Mouse (Mus musculus) embryonic facial prominence, embryonic 13.5 days (tissue): ENCODE measurements around the gene Eef1akmt3. TPM values are rescaled to one million over a fixed set of nuclear protein-coding genes. Genes with fewer than 3 reads are reported as not detected.
A peak's percentile ranks its signal among the peaks of the same experiment; 100 is the strongest.

Experiments
- ATAC-seq: fragments of 200-750 bp; cut with Nextera tagmentation; 2 replicates; pipeline ENCODE4 v1.8.0; 2017; ENCODE audit warnings: low read depth; ENCODE audit not compliant: insufficient number of reproducible peaks, insufficient read depth, low FRiP score, low TSS enrichment
- H3K27ac ChIP-seq: fragments of 300-500 bp; sonication (generic); 2 replicates; pipeline ENCODE4 v1.5.1; 2015; ENCODE audit warnings: moderate library complexity, mild to moderate bottlenecking, inconsistent platforms
- H3K27me3 ChIP-seq: fragments of 300-500 bp; sonication (generic); 2 replicates; pipeline ENCODE4 v1.6.1; 2015; ENCODE audit warnings: mild to moderate bottlenecking, inconsistent platforms
- H3K36me3 ChIP-seq: fragments of 300-500 bp; sonication (generic); 2 replicates; pipeline ENCODE4 v1.6.1; 2015; ENCODE audit warnings: mild to moderate bottlenecking, inconsistent platforms
- H3K4me1 ChIP-seq: fragments of 300-500 bp; sonication (generic); 2 replicates; pipeline ENCODE4 v1.6.1; 2015; ENCODE audit warnings: inconsistent platforms
- H3K4me2 ChIP-seq: fragments of 300-500 bp; sonication (generic); 2 replicates; pipeline ENCODE4 v1.6.1; 2015; ENCODE audit warnings: moderate library complexity, mild to moderate bottlenecking, inconsistent platforms
- H3K4me3 ChIP-seq: fragments of 300-500 bp; sonication (generic); 2 replicates; pipeline ENCODE4 v1.5.1; 2015; ENCODE audit warnings: mild to moderate bottlenecking, inconsistent platforms
- H3K9ac ChIP-seq: fragments of 300-500 bp; sonication (generic); 2 replicates; pipeline ENCODE4 v1.6.1; 2015; ENCODE audit warnings: mild to moderate bottlenecking, inconsistent platforms
- H3K9me3 ChIP-seq: fragments of 300-500 bp; sonication (generic); 2 replicates; pipeline ENCODE4 v1.6.1; 2016; ENCODE audit warnings: inconsistent platforms
- WGBS: fragments of 180-500 bp; shearing (Covaris S2); methylation state at CpG from one replicate; pipeline ENCODE4 v1.1.7; 2015; ENCODE audit warnings: mixed read lengths; 5-methylcytosine and 5-hydroxymethylcytosine counted together
- polyA plus RNA-seq: library from polyadenylated mRNA; unstranded; fragments of >200 nt; fragmentation: Nextera tagmentation; extraction: Ambion mirVana; gene quantifications from 2 replicates; pipeline ENCODE4 v1.2.1, GENCODE M21; 2015

The Eef1akmt3 gene
- polyA plus RNA-seq, 1 experiment from 2014 or later = 0.81 TPM

DNA sequence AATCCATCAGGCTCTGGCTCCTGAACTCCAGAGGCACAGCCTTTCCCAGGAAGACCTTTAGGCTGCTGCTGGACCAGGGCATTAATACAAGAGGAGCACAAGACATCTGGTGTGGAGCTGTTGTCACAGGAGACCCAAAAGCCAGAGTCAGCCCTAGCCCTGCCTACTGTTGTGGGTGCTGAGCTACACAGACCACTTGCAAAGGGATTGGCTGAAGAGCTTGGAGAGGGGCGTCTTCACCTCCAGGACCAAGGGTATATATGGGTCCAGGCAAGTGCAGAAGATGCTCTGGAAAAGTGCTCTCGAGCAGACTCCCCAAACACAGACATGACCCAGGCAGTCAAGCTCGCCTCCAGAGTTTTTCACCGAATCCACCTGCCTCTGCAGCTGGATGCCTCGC is 6.6 kb upstream of the Eef1akmt3 start, which contains the start of gene Cyp27b1:
Cyp27b1 (plus strand) TSS at position 297 of the 400 bp plus-strand sequence.
- Histone ChIP-seq H3K9me3 (no peaks in the 10 kb centered on the region), H3K4me1 (peaks cover 15% of the 10 kb centered on the region), H3K4me2 (peak within 1 kb of the TSS; percentile 35), H3K9ac (peak within 1 kb of the TSS; percentile 11; the same call in 1 of the 2 replicates), H3K36me3 (peaks cover 35% of the 10 kb centered on the region), H3K27me3 (peaks cover 58% of the 10 kb centered on the region), H3K4me3 (peak within 1 kb of the TSS; percentile 16), H3K27ac (no peak within 1 kb of the TSS)
- WGBS = 20% methylated on average over 5 of the region's 5 CpGs
- ATAC-seq = no peak

DNA sequence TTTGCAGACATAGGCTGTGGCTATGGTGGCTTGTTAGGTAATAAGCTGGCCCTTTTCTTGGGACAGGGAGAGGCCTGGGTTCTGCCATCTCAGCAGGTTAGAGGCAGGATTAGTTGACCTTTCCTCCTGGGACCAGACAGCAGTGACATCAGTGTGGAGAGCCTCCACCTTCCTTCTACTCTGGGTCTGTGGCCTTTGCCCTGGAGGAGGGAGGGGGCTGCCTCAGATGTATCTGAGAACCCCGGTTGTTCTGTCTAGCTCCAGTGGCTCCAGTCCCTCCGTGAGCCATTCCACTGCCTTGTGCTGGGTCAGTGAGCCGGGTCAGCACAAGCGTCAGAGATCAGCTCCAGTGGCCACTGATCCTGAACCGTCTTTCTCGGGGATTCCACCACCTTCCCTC is 1.9 kb upstream of the Eef1akmt3 start:
- Histone ChIP-seq H3K27me3 (peaks cover 22% of the 10 kb centered on the region), H3K4me1 (peaks cover 15% of the 10 kb centered on the region), H3K9me3 (no peaks in the 10 kb centered on the region), H3K36me3 (peaks cover 35% of the 10 kb centered on the region), H3K4me2 (peak overlapping the region; percentile 96; the same call in 1 of the 2 replicates), H3K27ac (no peak overlapping the region), H3K4me3 (0 out of 2 replicates have a peak overlapping the region, but pooled peaks have one; percentile 81), H3K9ac (no peak overlapping the region)
- no peak for ATAC-seq
- WGBS = 87% methylated on average over 6 of the region's 6 CpGs

DNA sequence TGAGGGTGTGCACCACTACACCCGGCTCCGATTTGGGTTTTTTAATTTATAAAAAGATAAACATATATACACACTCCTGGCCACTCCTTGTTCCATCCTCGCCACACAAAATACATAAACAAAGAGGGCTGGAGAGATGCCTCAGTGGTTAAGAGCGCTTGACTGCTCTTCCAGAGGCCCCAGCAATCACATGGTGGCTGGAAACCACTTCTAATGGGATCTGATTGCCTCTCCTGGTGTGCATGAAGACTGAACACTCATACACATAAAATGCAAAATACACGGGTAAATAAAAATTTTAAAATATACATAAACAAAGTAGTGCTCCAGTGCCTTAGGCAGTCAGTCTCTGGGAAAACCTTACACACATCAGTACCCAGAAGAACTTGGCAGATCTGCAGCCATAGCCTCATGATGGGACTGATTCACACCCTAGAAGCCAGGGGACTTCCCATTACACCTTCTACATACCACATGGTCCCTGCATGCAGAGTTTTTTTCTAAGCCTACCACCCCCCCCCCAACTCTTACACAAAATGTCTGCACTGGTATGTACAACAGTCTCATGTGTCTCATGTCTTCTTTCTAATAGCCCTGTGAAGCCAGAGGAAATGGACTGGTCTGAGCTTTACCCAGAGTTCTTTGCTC is 1.3 kb upstream of the Eef1akmt3 start:
- Histone ChIP-seq H3K27ac (peak overlapping the region; percentile 84; the same call in 1 of the 2 replicates), H3K9ac (peak overlapping the region; percentile 81), H3K27me3 (peaks cover 16% of the 10 kb centered on the region), H3K4me1 (peaks cover 15% of the 10 kb centered on the region), H3K9me3 (no peaks in the 10 kb centered on the region), H3K4me2 (peak overlapping the region; percentile 96), H3K4me3 (peak overlapping the region; percentile 81), H3K36me3 (peaks cover 35% of the 10 kb centered on the region)
- WGBS = 13% methylated on average over 5 of the region's 5 CpGs
- no peak for ATAC-seq

DNA sequence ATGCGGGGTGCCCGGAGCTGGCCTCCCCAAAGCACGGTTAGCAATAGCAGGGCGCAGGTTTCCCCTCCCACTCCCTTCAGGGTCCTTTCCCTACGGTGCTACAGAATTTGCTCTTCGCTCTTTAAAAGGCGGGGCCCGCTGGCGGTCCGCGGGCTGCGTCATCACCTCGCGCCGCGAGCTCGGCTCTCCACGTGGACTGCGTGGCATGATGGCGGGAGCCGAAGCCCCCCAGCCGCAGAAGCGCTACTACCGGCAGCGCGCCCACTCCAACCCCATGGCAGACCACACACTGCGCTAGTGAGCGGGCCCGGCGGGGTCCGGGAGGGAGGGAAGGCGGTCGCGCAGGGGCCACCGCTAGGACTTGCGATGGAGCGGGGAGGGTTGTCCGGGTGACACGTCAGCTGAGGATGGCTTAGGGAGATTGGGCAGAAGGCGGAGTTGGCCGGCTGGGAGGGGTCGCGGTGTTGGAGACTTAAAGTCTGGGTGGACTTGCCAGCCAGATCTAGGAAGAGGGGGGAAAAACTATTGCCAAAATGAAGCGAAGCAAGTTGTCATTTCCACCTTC is 543 bp upstream of the Eef1akmt3 start:
- Histone ChIP-seq H3K9me3 (no peaks in the 10 kb centered on the region), H3K27ac (peak overlapping the region; percentile 84), H3K4me3 (peak overlapping the region; percentile 81), H3K4me1 (peaks cover 15% of the 10 kb centered on the region), H3K9ac (peak overlapping the region; percentile 81), H3K27me3 (peaks cover 9% of the 10 kb centered on the region), H3K4me2 (peak overlapping the region; percentile 96), H3K36me3 (peaks cover 31% of the 10 kb centered on the region)
- peak; percentile 81 for ATAC-seq
- under 1% methylated on average over 44 of the region's 44 CpGs for WGBS

DNA sequence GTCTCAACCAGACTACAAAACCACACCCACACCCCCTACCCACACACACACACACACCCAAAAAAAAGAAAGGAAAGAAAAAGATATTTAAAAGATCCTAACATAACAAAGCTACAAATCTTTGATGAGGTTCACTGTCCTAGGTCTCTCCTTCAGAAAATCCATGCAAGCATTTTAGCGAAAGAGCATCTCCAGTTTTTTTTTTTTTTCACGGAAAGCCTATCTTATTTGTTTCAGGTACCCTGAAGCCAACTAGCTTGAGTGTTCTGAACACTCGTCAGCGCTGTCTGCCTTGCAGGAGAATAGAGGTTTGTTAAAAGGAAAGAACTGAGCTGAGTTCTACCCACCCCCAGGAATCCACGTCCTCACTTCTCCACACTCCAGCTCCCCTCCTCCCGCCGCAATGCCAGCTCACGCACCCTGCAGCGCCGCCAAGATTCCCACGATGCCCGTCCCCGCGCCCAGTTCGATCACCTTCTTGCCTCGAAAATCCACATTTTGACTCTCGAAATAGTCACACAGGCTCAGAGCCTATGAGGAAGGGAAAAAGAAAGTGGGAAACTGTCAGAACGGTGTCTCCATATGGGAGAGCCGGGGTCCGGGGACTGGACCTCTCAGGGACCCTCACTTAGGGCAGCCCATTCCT is 621 bp downstream of the Eef1akmt3 start:
- peak overlapping the region; percentile 81 for H3K4me3 ChIP-seq
- peaks cover 9% of the 10 kb centered on the region for H3K27me3 ChIP-seq
- ATAC-seq = no peak
- WGBS = 1% methylated on average over 20 of the region's 20 CpGs
- no peaks in the 10 kb centered on the region for H3K9me3 ChIP-seq
- peak overlapping the region; percentile 81 for H3K9ac ChIP-seq
- peak overlapping the region; percentile 84 for H3K27ac ChIP-seq
- H3K4me2 ChIP-seq = peak overlapping the region; percentile 96
- peaks cover 22% of the 10 kb centered on the region for H3K36me3 ChIP-seq
- peaks cover 15% of the 10 kb centered on the region for H3K4me1 ChIP-seq

DNA sequence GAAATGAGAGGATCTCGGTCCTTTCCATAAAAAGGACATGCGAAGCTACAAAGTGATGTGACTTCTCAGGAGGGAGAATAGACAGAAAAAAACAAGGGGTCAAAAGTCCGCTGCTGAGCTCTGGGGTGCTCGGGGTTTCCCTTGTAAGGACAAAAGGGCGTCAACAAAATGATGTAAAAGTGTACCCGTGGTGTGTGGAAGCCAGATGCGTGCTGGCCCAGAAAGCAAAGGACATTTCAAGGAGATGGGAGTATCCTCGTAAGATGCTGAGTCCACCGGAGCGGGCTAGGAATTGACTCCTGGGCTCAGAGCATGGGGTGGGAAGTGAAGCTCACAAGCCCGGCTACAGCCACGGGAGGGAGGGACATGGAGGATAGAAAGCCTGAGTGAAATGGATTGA is 3.7 kb downstream of the Eef1akmt3 start:
- H3K27me3 ChIP-seq = peaks cover 9% of the 10 kb centered on the region
- H3K9me3 ChIP-seq = no peaks in the 10 kb centered on the region
- no peaks in the 10 kb centered on the region for H3K36me3 ChIP-seq
- H3K4me3 ChIP-seq = no peak overlapping the region
- no peak overlapping the region for H3K9ac ChIP-seq
- no peak for ATAC-seq
- H3K4me2 ChIP-seq = no peak overlapping the region
- WGBS = 72% methylated on average over 12 of the region's 12 CpGs
- H3K4me1 ChIP-seq = peaks cover 8% of the 10 kb centered on the region
- no peak overlapping the region for H3K27ac ChIP-seq

DNA sequence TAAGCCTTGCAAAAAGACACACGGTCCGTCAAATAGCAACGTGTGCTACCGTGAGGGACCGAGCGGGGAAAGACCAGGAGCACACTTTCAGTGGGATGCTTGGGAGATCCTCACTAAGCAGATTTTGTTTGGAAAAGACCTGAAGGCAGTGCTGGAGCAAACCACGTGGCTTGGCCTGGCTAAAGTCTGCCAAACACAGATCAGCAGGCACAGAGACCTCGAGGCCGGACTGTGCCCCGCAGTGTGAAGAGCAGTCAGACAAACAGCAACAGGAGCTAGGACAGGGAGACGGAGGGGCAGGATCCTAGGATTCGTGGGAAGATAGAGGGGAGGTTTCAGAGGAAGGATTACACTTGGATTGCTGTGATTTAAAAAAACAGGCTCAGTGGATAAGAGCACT is 5.0 kb downstream of the Eef1akmt3 start:
- WGBS = 82% methylated on average over 12 of the region's 12 CpGs
- no peak for ATAC-seq
- Histone ChIP-seq H3K27ac (no peak overlapping the region), H3K4me3 (no peak overlapping the region), H3K36me3 (no peaks in the 10 kb centered on the region), H3K27me3 (peaks cover 9% of the 10 kb centered on the region), H3K9me3 (no peaks in the 10 kb centered on the region), H3K4me2 (no peak overlapping the region), H3K9ac (no peak overlapping the region), H3K4me1 (peaks cover 4% of the 10 kb centered on the region; the same call in 1 of the 2 replicates)

DNA sequence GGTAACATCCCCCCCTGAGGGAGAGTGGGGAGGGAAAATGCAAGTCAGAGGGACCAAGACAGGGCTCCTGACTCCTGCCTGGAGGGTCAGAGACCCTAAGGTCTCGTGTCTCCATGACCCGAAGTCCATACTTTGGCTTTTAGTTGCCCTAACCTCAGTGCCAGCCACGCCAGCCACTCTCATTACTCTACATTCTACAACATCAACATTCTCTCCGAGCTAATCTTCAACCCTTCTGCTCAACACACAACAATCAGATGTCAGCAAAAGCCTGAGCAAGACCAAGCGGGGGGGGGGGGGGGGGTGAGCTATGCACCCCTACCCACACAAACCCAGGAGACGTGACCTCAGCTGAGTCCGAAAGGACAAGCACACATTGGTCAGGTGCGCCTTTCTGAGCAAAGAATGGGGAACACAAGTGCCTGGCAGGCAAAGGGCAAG is 8.0 kb downstream of the Eef1akmt3 start:
- Histone ChIP-seq H3K27ac (no peak overlapping the region), H3K4me3 (no peak overlapping the region), H3K27me3 (no peaks in the 10 kb centered on the region), H3K4me2 (no peak overlapping the region), H3K4me1 (peaks cover 10% of the 10 kb centered on the region), H3K9ac (no peak overlapping the region), H3K9me3 (no peaks in the 10 kb centered on the region), H3K36me3 (peaks cover 12% of the 10 kb centered on the region)
- ATAC-seq = no peak
- WGBS = 87% methylated on average over 8 of the region's 8 CpGs

DNA sequence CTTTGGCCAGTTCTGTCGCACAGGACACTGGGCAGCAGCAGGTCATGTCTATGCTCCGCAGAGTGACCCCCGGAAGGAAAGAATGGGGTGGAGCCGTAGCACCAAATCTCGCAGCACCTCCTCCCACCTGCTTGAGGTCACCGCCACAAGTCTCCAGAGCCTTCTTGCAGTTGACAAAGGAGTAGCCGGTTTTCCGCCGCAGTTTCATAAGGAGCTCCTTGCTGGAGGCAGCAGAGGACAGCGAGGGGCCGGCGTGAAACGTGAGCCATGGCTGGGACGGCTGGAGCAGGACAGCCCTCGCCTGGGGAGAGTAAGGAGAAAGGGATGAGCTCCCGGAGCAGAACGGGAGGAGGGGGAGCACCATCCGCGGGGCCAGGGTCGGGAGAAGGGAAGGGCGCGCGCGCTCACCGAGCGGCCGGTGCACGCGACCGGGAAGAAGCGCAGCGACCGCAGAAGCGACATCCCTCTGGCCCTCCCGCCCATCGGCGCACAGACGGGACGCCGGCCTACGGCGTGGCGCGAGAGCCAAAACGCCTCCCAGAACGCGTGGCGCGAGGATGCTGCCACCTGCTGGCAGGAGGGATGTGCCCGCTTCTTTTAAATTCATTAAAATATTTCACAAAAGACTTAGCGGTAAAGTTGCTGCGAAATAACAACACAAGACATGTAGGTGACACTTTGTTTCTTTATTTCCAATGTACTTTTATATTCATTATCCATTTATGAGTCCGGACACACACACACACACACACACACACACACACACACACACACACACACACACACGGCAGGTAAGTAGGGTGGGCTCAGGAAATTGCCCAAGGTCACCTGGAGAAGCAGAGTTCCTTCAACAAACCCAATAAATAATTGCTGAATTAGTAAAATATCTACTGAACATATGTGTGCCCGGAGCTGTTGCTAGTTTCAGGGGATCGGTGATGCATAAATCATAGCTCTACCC is 10.7 kb downstream of the Eef1akmt3 start, which contains the start of gene Tsfm:
Tsfm (minus strand) TSS at position 505 of the 961 bp plus-strand sequence.
- Histone ChIP-seq H3K27me3 (no peaks in the 10 kb centered on the region), H3K9ac (peak within 1 kb of the TSS; percentile 92), H3K9me3 (no peaks in the 10 kb centered on the region), H3K4me2 (peak within 1 kb of the TSS; percentile 89), H3K27ac (peak within 1 kb of the TSS; percentile 55; the same call in 1 of the 2 replicates), H3K4me3 (peak within 1 kb of the TSS; percentile 91), H3K36me3 (peaks cover 39% of the 10 kb centered on the region), H3K4me1 (peaks cover 10% of the 10 kb centered on the region)
- 5% methylated on average over 56 of the region's 56 CpGs for WGBS
- peak; percentile 74; the same call in 1 of the 2 replicates for ATAC-seq

DNA sequence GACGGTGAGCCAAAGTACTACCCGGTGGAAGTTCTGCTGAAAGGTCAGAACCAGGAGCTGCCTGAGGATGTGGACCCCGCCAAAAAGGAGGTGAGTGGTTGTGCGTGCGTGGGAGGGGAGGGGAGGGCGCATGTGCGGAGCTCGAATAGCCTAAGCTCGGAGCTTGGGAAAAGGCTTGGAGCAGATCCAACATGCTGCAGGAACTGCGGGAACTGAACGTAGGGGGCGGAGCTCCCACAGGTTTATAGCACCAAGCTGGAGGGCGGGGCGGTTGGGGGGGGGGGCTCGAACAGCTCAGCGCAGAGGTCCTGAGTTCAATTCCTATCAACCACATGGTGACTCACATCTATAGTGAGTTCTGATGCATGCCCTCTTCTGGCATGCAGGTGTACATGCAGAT is 22.9 kb downstream of the Eef1akmt3 start:
- Histone ChIP-seq H3K9ac (no peak overlapping the region), H3K27me3 (no peaks in the 10 kb centered on the region), H3K4me3 (no peak overlapping the region), H3K4me1 (peaks cover 7% of the 10 kb centered on the region), H3K27ac (no peak overlapping the region), H3K4me2 (no peak overlapping the region), H3K36me3 (peaks cover 19% of the 10 kb centered on the region), H3K9me3 (no peaks in the 10 kb centered on the region)
- WGBS = 76% methylated on average over 16 of the region's 16 CpGs
- ATAC-seq = no peak

DNA sequence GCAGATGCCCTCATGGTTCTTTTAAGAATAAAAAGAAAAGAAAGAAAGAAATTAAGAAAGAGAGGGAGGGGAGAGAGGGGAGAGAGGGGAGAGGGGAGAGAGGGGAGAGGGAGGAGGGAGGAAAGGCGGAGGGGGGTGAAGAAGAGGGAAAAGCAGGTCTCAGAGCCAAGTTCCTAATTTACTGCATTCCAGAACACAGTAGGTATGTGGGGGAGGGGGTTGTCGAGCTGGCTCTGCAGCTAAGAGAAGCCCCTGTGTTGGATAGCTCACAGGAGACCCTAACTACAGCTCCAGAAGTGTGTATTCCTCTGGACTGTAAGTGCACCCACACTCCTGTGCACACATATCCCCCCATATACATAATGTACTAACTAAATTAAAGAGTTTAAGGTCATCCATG is 24.2 kb downstream of the Eef1akmt3 start:
- H3K27me3 ChIP-seq = no peaks in the 10 kb centered on the region
- H3K4me2 ChIP-seq = no peak overlapping the region
- WGBS = 3% methylated on average over 2 of the region's 2 CpGs
- H3K9me3 ChIP-seq = no peaks in the 10 kb centered on the region
- peaks cover 11% of the 10 kb centered on the region for H3K36me3 ChIP-seq
- H3K4me1 ChIP-seq = peaks cover 7% of the 10 kb centered on the region
- H3K4me3 ChIP-seq = no peak overlapping the region
- no peak overlapping the region; the same call in 1 of the 2 replicates for H3K9ac ChIP-seq
- H3K27ac ChIP-seq = no peak overlapping the region
- ATAC-seq = no peak
